Mouse (Mus musculus) midbrain, embryonic 11.5 days (tissue): ENCODE data around the gene Orc3. TPM values are rescaled to one million over a fixed set of nuclear protein-coding genes. Genes with fewer than 3 reads are reported as not detected.
A peak's percentile ranks its signal among the peaks of the same experiment; 100 is the strongest.
"Not testable (repeated sequence)": the region's sequence is repeated elsewhere in the genome, so short reads cannot be mapped to it uniquely, and the experiment has no call there.

Experiments used
- ATAC-seq: fragments of 200-750 bp; cut with Nextera tagmentation; 2 replicates; pipeline ENCODE4 v1.8.0; 2017; ENCODE audit warnings: moderate TSS enrichment, moderate library complexity; ENCODE audit not compliant: low FRiP score
- DNase-seq: peaks from one replicate; pipeline ENCODE4 v3.0.0; 2015; ENCODE audit warnings: low spot score; ENCODE audit errors: missing footprints
- H3K27ac ChIP-seq: fragments of 300-500 bp; sonication (generic); 2 replicates; pipeline ENCODE4 v1.5.1; 2014; ENCODE audit warnings: low read depth, low read length
- H3K27me3 ChIP-seq: fragments of 300-500 bp; sonication (generic); 2 replicates; pipeline ENCODE4 v1.6.1; 2014; ENCODE audit warnings: mild to moderate bottlenecking, low read length, moderate library complexity, mixed read lengths; ENCODE audit not compliant: control insufficient read depth, insufficient read depth
- H3K36me3 ChIP-seq: fragments of 300-500 bp; sonication (generic); 2 replicates; pipeline ENCODE4 v1.6.1; 2014; ENCODE audit warnings: mild to moderate bottlenecking, low read length, moderate library complexity, mixed read lengths; ENCODE audit not compliant: control insufficient read depth, insufficient read depth
- H3K4me1 ChIP-seq: fragments of 300-500 bp; sonication (generic); 2 replicates; pipeline ENCODE4 v1.6.1; 2014; ENCODE audit warnings: low read length; ENCODE audit not compliant: control insufficient read depth, insufficient read depth
- H3K4me2 ChIP-seq: fragments of 300-500 bp; sonication (generic); 2 replicates; pipeline ENCODE4 v1.6.1; 2014; ENCODE audit warnings: mild to moderate bottlenecking, moderate library complexity
- H3K4me3 ChIP-seq: fragments of 300-500 bp; sonication (generic); 2 replicates; pipeline ENCODE4 v1.5.1; 2014; ENCODE audit warnings: low read depth, low read length
- H3K9ac ChIP-seq: fragments of 300-500 bp; sonication (generic); 2 replicates; pipeline ENCODE4 v1.6.1; 2014; ENCODE audit warnings: low read length
- H3K9me3 ChIP-seq: fragments of 300-500 bp; sonication (generic); 2 replicates; pipeline ENCODE4 v1.6.1; 2016; ENCODE audit warnings: low read length; ENCODE audit not compliant: control insufficient read depth
- WGBS: fragments of 180-500 bp; shearing (Covaris S2); extraction: QIAGEN DNeasy Blood & Tissue Kit; methylation state at CpG from one replicate; pipeline ENCODE4 v1.1.7; 2014; 5-methylcytosine and 5-hydroxymethylcytosine counted together
- polyA plus RNA-seq: library from polyadenylated mRNA; unstranded; fragments of >200 nt; fragmentation: Nextera tagmentation; extraction: Ambion mirVana; gene quantifications from 2 replicates; pipeline ENCODE4 v1.2.1, GENCODE M21; 2014

Gene Orc3
- polyA plus RNA-seq, 1 experiment from 2014 or later = 127 TPM

DNA sequence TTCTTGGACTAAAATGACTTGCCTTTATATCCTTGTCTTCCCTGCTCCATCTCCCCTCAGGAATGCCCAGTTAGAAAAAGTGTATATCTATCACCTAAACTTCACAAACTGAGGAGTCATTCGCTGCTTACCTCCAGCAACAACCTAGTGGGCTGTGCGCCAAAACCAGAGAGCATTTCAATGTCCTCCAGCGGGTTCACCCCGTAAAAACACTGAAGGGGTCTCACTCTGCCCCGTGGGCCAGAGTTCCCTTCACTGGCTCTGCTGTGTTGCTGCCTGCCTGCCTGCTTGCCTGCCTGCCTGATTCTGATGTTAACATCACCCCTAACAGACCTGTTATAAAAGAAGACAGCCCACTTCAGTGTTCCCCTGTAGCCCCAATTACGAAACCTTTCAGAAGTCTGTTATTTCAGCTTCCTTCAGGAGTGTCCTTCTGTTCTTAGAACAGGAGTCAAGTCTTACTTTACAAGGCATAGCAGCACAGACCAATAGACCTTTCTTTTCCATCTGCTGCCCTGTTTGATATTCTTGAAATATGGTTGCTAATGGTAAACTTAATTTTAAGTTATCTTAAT, 1.1 kb downstream of the Orc3 start:
- Histone ChIP-seq H3K9me3 (no peaks in the 10 kb centered on the region), H3K27me3 (no peaks in the 10 kb centered on the region), H3K9ac (peak overlapping the region; percentile 91), H3K27ac (no peak overlapping the region), H3K4me1 (peaks cover 14% of the 10 kb centered on the region), H3K4me2 (peak overlapping the region; percentile 96), H3K4me3 (peak overlapping the region; percentile 84), H3K36me3 (no peaks in the 10 kb centered on the region)
- WGBS = 79% methylated on average over 6 of the region's 6 CpGs
- ATAC-seq = no peak
- no peak for DNase-seq

GRCm38 (mm10) chr4:34606658-34607057, 8.1 kb downstream of the Orc3 start:
- peaks cover 10% of the 10 kb centered on the region for H3K36me3 ChIP-seq
- ATAC-seq (no peak), DNase-seq (no peak)
- no peaks in the 10 kb centered on the region for H3K27me3 ChIP-seq
- 95% methylated on average over 10 of the region's 10 CpGs for WGBS
- no peak overlapping the region for H3K4me3 ChIP-seq
- no peaks in the 10 kb centered on the region for H3K9me3 ChIP-seq
- no peak overlapping the region for H3K9ac ChIP-seq
- H3K4me2 ChIP-seq = no peak overlapping the region
- no peak overlapping the region for H3K27ac ChIP-seq
- no peaks in the 10 kb centered on the region for H3K4me1 ChIP-seq

GRCm38 (mm10) chr4:34603123-34603522, 11.6 kb downstream of the Orc3 start:
- H3K27ac ChIP-seq = no peak overlapping the region
- no peaks in the 10 kb centered on the region for H3K27me3 ChIP-seq
- WGBS = 92% methylated on average over 6 of the region's 6 CpGs
- H3K9me3 ChIP-seq = no peaks in the 10 kb centered on the region
- no peak overlapping the region for H3K4me3 ChIP-seq
- DNase-seq (no peak), ATAC-seq (no peak)
- H3K4me1 ChIP-seq = no peaks in the 10 kb centered on the region
- peaks cover 13% of the 10 kb centered on the region for H3K36me3 ChIP-seq
- H3K4me2 ChIP-seq = no peak overlapping the region
- H3K9ac ChIP-seq = no peak overlapping the region

- 88% methylated on average over 7 of the region's 7 CpGs for WGBS
Measured at GRCm38 (mm10) chr4:34584871-34585607, 29.7 kb downstream of the Orc3 start.

GRCm38 (mm10) chr4:34583427-34583826, 31.3 kb downstream of the Orc3 start:
- Histone ChIP-seq H3K27me3 (no peaks in the 10 kb centered on the region), H3K9me3 (no peaks in the 10 kb centered on the region), H3K4me1 (no peaks in the 10 kb centered on the region), H3K9ac (no peak overlapping the region), H3K27ac (no peak overlapping the region), H3K36me3 (peaks cover 3% of the 10 kb centered on the region; the same call in 1 of the 2 replicates), H3K4me3 (no peak overlapping the region), H3K4me2 (no peak overlapping the region)
- ATAC-seq (no peak), DNase-seq (no peak)
- 90% methylated on average over 3 of the region's 3 CpGs for WGBS

More at GRCm38 (mm10) chr4:34584871-34585607, 29.7 kb downstream of the Orc3 start:
- no peak for DNase-seq
- Histone ChIP-seq H3K4me3 (no peak overlapping the region), H3K4me2 (no peak overlapping the region), H3K9me3 (no peaks in the 10 kb centered on the region), H3K27me3 (no peaks in the 10 kb centered on the region), H3K4me1 (no peaks in the 10 kb centered on the region), H3K27ac (no peak overlapping the region), H3K36me3 (peaks cover 3% of the 10 kb centered on the region; the same call in 1 of the 2 replicates), H3K9ac (no peak overlapping the region)
- no peak for ATAC-seq

DNA sequence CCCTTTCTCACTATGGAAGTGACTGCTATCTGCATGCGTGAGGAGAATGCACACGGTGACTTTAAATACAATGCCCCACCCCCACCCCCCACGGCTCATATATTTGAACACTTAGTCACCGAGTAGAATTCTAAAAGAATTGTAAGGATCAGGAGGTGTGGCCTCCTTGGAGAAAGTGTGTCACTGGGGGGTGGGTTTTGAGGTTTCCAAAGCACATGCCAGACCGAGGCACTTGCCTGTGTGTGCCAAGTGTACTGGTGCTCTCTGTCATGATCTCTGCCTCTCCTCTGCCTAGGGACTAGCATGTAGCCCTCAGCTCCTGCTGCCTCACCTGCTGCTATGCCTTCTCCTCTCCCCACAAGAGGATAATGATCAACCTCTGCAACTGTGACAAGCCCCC, 32.3 kb downstream of the Orc3 start:
- 75% methylated on average over 5 of the region's 5 CpGs for WGBS
- H3K27ac ChIP-seq = no peak overlapping the region
- no peaks in the 10 kb centered on the region for H3K9me3 ChIP-seq
- no peak overlapping the region for H3K4me3 ChIP-seq
- DNase-seq (no peak), ATAC-seq (no peak)
- H3K4me2 ChIP-seq = no peak overlapping the region
- H3K9ac ChIP-seq = no peak overlapping the region
- H3K27me3 ChIP-seq = no peaks in the 10 kb centered on the region
- H3K36me3 ChIP-seq = peaks cover 3% of the 10 kb centered on the region; the same call in 1 of the 2 replicates
- H3K4me1 ChIP-seq = no peaks in the 10 kb centered on the region

- no peaks in the 10 kb centered on the region for H3K4me1 ChIP-seq
- no peak overlapping the region for H3K27ac ChIP-seq
- H3K4me3 ChIP-seq = no peak overlapping the region
- no peak overlapping the region for H3K4me2 ChIP-seq
- WGBS = 73% methylated on average over 7 of the region's 7 CpGs
- H3K36me3 ChIP-seq = peaks cover 3% of the 10 kb centered on the region; the same call in 1 of the 2 replicates
- DNase-seq (no peak), ATAC-seq (no peak; the same call in 1 of the 2 replicates)
- no peak overlapping the region for H3K9ac ChIP-seq
- no peaks in the 10 kb centered on the region for H3K9me3 ChIP-seq
- H3K27me3 ChIP-seq = no peaks in the 10 kb centered on the region
Measured at GRCm38 (mm10) chr4:34581990-34582389, 32.8 kb downstream of the Orc3 start.

GRCm38 (mm10) chr4:34581489-34581888, 33.3 kb downstream of the Orc3 start:
- H3K4me1 ChIP-seq, H3K36me3 ChIP-seq, H3K27ac ChIP-seq, DNase-seq, H3K9ac ChIP-seq, H3K27me3 ChIP-seq, H3K9me3 ChIP-seq, H3K4me2 ChIP-seq, ATAC-seq, H3K4me3 ChIP-seq: not testable (repeated sequence)
- 70% methylated on average over 1 of the region's 1 CpGs for WGBS

GRCm38 (mm10) chr4:34579215-34579614, 35.5 kb downstream of the Orc3 start:
- Histone ChIP-seq H3K27ac (no peak overlapping the region), H3K27me3 (no peaks in the 10 kb centered on the region), H3K9ac (no peak overlapping the region), H3K36me3 (peaks cover 12% of the 10 kb centered on the region; the same call in 1 of the 2 replicates), H3K4me1 (no peaks in the 10 kb centered on the region), H3K9me3 (no peaks in the 10 kb centered on the region), H3K4me2 (no peak overlapping the region), H3K4me3 (no peak overlapping the region)
- ATAC-seq = no peak
- 81% methylated on average over 1 of the region's 1 CpGs for WGBS
- DNase-seq = no peak
